Mouse (Mus musculus): Measurements from ENCODE around the gene Kdm3a. TPM values are rescaled to one million over a fixed set of nuclear protein-coding genes. Genes with fewer than 3 reads are reported as not detected.

The Kdm3a gene
- polyA plus RNA-seq, 1 experiment: 4.9 TPM

DNA sequence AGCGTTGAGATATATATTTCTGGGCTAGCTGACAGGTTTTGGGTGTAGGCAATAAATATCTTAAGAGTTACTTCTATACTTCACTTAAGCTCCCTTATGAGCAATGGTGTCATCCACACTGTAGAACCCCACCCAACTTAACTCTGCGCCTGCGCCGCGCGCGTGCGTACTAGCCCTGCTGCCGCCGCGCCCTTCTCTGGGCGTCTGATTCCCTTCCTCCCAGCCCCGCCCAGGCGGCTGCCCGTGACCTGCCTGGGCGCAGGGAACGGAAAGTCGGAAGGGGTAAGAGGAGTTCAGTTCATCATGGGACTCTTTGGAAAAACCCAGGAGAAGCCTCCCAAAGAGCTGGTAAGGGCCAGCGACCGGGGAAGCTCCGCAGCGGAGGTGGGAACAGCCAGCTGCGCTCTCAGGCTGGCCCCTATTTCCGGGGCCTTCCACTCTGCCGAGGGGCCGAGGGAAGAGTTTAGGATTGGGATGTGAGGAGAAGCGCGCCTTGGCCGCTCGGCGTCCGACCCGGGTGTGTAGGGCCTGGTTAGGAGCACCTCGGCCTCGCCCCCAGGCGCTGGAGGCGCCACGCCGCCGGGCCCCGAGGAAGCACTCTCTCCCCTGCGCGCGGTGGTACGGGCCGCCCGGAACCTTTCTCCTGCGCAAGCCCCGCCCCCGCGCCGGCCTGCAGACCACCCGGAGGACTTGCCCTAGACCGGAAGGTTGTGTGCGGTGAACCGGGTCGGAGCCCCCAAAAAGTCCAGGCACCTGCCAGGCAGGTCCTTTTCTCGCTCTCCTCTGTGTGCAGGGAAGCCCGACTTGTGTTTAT, 88.9 kb downstream of the Kdm3a start, which contains the start of gene Chmp3:
TSS of gene Chmp3 (plus strand) at position 112 of the 814 bp plus-strand sequence.
- Histone ChIP-seq H3K79me2 (ENCODE audit: control insufficient read depth, insufficient read depth) (peaks cover 47% of the 10 kb centered on the region), H3ac (ENCODE audit: control insufficient read depth, insufficient read length, low read depth) (peak within 1 kb of the TSS; percentile 87), H3K27me3 (ENCODE audit: control insufficient read depth, insufficient read depth, insufficient read length) (no peaks in the 10 kb centered on the region), H3K79me3 (ENCODE audit: low read depth) (peaks cover 23% of the 10 kb centered on the region), H3K36me3 (ENCODE audit: control insufficient read depth, insufficient read depth) (no peaks in the 10 kb centered on the region), H3K4me3 (ENCODE audit: insufficient read depth, poor library complexity, severe bottlenecking) (peak within 1 kb of the TSS; percentile 89)
- TF ChIP-seq MAX (IDR thresholded peaks at IDR 0.05) (peak; percentile 32), CTCF (IDR thresholded peaks at IDR 0.05; ENCODE audit: control insufficient read depth, insufficient read depth, insufficient read length) (no peak)

Other genes starting within 250 kb of the Kdm3a start
- gene Rmnd5a, start 192.4 kb downstream of the Kdm3a start, polyA plus RNA-seq (2012; fragmentation: generic; extraction: Trizol): 4.0 TPM
- gene Rnf103, start 139.1 kb downstream of the Kdm3a start, polyA plus RNA-seq (2012; fragmentation: generic; extraction: Trizol): 4.5 TPM
- gene Chmp3, start 89.2 kb downstream of the Kdm3a start, polyA plus RNA-seq (2012; fragmentation: generic; extraction: Trizol): 51.7 TPM
- gene Reep1, start 74.6 kb upstream of the Kdm3a start, polyA plus RNA-seq (2012; fragmentation: generic; extraction: Trizol): 0.14 TPM
- 19.9 TPM for gene Mrpl35, start 194.0 kb upstream of the Kdm3a start, polyA plus RNA-seq (2012; fragmentation: generic; extraction: Trizol)
- gene Immt, start 198.3 kb upstream of the Kdm3a start, polyA plus RNA-seq (2012; fragmentation: generic; extraction: Trizol): 111 TPM

Data from C2C12 (cell line).